Mouse (Mus musculus): ENCODE data around the gene Tro. TPM values are rescaled to one million over a fixed set of nuclear protein-coding genes. Genes with fewer than 3 reads are reported as not detected.

Gene Tro
- polyA plus RNA-seq (2015; fragmentation: Nextera tagmentation; extraction: Ambion mirVana), result 10.2 and 15.4 TPM in 2 replicates

DNA sequence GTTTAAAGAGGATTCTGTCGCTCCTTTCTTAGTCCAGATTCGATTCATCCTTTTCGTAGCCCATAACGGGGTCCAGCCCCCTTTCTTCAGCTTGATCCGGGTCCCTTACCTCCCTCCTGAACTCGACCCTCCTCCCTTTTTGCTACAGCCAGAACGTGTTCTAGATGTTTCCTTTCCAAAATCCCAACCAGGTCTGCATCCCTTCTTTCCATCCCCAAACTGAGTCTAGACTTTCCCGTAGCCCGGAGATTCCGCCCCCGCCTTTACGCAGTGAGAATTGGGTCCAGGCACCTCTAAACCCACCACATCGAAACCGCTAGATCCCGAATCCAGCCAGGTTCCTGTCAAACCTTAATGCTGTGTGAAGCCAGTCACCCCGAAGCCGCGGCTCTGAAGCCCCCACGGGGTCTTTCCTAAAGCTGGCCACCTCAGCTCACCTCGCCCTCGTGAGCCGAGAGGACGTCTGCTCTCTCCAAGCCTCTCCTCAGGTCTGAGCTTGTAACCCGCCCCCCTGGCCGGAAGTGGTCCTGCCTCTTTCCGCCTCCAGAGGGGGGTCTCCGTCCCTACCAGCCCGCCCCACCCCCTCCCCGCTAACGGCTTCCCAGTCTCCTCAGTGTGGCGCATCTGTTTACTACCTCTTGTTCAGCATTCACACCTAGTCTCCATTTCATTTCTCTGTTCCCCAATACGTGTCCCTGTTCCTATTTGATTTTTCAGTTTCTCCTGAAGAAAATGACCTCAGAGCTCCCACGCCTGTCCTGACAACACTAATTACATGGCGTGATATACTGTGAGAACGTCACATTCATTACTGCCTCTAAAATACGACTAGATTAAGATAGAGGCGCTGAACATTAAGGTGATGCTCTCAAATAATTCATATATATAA, at the start of gene Tro:
Tro (minus strand) TSS at position 676 of the 889 bp plus-strand sequence.

Other genes starting within 250 kb of the Tro start
- 42.5 and 83.0 TPM in 2 replicates for gene Tmem29, start 198.4 kb downstream of the Tro start, polyA plus RNA-seq (2015; fragmentation: Nextera tagmentation; extraction: Ambion mirVana)
- gene Alas2, start 110.2 kb downstream of the Tro start, polyA plus RNA-seq (2015; fragmentation: Nextera tagmentation; extraction: Ambion mirVana), result 71.1 and 78.2 TPM in 2 replicates
- gene Pfkfb1, start 69.4 kb downstream of the Tro start, polyA plus RNA-seq (2015; fragmentation: Nextera tagmentation; extraction: Ambion mirVana), result 5.1 and 5.7 TPM in 2 replicates
- gene Apex2, start 67.7 kb downstream of the Tro start, polyA plus RNA-seq (2015; fragmentation: Nextera tagmentation; extraction: Ambion mirVana), result 6.7 and 8.7 TPM in 2 replicates
- 594 and 613 TPM in 2 replicates for gene Maged2, start 156.8 kb upstream of the Tro start, polyA plus RNA-seq (2015; fragmentation: Nextera tagmentation; extraction: Ambion mirVana)